Mouse (Mus musculus) MN1 (cell line): Measurements from ENCODE around the gene Eftud2.

Experiments
- DNase-seq: peaks from one replicate; pipeline ENCODE4 v3.0.0-alpha.2; 2016; ENCODE audit warnings: low spot score

Gene Eftud2

DNA sequence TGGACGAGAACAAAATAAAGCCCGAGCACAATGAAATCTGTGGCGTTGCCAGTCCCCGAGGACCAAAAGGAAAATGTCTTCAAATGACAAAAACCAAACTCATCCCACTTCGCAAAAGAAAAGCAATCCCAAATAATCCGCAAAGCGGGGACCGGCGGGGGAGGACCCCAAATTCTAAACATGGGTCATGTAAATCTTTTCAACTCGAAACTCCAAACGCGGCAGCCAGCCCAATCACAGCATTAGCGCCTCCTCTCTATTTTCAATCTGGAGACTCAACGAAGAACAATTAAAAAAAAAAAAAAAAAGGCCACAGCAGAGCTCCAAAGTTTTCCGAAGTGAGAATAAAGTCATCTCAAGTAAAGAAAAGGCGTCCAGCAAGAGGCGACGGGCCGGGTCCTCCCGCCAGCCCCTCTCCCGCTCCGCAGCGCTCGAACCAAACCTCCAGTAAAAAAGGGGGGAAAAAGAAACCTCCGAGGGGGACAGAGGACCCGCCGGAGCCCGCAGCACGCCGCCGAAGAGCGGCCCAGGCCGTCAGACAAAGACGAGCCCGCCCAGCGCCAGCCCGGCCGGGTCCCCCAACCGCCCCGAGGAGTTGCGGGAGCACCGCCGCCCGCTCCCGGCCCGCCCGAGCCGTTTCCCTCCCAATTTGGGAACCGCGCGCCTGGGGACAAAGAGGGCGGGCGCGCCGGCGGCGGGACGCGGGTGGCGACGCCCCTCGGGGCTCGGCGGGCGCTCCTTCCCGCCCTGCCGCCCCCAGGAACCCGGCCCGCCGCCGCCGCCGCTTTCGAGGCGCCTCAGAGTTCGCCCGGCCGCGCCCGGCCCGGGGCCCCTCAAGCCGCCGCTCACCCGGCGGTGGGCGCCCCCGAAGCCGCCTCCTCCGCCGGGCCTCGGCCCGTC lies 62.4 kb downstream of the Eftud2 start:
- DNase-seq, result peak; percentile 40

GRCm38 (mm10) chr11:102814881-102815280 lies 65.9 kb downstream of the Eftud2 start:
- DNase-seq, result no peak

DNA sequence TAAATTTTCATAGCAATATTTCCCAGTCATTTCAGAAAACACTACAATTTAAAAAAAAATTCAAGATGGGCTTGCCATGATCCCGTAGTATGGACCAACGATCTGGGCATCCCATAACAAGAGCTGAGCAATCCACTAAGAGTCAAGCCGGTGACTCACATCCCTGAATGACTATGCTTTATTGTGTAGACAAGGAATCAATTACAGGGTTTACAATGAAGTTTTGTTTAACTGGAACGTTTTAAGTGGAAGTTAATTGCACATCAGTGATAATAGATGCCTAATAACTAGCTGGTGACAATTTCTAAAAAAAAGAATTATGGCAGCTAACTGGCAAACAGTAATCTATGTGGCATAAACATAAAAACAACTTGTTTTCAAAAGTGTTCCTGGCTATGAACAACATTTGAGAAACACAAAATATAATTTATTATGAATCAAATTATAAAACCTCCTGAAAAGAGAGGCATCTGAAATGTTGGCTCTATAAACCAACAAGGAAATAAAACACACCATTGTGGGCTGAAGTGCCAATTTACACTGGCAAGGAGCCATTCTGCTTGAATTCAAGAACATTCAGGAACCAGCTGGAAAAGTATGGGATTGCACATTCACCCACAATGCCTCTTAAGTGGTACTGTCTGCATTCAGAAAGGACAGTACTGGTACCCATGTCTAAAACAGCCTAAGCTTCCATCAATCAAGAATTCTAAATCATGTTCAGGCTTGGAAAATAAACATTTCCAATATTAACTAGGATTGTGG lies 69.9 kb downstream of the Eftud2 start:
- peak; percentile 55 for DNase-seq

- no peak for DNase-seq
These were observed 72.5 kb downstream of the Eftud2 start for GRCm38 (mm10) chr11:102808246-102808645.

DNA sequence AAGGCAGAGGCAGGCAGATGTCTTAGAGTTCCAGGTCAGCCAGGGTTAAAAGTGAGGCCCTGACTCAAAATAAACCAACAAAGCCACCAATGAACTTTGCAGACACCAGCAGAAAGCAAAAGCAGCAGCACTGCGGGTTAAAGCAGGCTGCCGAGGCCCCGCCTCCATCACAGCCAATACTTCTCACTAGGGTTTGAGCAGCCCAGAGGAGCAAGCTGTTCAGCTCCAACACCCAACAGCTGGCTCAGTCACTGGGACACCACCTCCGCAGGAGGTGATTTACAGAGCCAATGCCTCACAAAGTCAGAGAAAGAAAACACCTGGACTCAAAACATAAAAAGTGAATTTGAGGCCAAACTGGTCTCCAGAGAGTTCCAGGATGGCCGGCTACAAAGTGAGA lies 77.3 kb downstream of the Eftud2 start:
- no peak for DNase-seq

DNA sequence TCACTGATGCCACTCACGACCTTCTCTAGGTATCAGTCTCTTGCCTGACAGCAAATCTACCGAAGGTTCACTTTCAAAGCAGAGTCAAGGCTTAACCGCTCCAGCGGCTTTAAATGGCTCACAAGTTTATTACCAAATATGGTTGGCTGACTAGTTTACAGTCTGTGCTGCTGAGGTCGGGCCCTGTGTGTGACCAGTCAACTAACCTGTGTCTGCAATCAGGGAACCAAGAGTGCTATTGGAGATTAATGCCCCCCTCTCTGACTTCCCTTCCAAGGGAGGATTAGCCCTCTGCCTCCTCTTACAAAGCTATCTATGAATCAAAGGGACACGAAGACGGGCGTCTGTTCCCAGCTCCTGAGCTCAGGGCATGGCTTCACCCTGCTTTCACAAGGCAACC lies 86.6 kb downstream of the Eftud2 start:
- no peak for DNase-seq

DNA sequence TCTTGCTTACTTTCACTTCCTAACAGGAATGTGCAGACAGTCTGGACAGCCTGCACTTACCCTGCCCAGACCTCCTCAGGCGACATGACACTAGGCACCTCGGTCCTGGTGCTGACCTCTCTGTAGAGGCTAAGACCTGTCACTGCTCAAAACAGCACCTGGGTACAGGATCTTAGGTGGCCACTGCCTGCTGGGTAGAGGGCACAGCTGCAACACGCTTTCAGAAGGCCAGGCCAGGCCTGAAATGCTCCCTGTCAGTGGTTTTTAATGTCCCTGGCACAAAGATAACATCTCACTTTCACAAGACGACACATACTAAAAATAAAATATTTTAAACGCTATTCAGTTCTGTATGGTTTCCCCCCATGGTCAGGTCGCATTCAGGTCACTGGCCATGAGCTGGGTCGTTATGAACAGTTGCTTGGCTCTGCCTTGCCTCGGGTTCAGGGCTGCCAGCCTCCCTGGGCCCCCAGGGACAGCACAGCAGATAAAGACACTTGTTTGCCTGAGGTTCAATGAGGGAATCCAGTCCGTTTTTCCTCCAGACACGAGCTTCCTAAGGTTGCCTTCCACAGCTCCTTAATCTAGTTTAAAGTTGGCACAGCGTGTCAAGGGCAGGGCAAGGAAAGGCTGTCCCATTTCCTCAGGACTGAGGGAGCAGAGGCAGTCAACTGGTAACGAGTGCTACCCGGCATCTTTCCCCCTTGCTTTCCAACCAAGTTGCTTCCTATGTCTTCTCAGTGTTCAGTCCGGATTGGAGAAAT lies 88.9 kb downstream of the Eftud2 start:
- DNase-seq, result peak; percentile 57
